Mouse (Mus musculus): ENCODE data around the gene Tceal3. TPM values are rescaled to one million over a fixed set of nuclear protein-coding genes. Genes with fewer than 3 reads are reported as not detected.
"Not testable (repeated sequence)": the region's sequence is repeated elsewhere in the genome, so short reads cannot be mapped to it uniquely, and the experiment has no call there.

Tceal3 gene
- polyA plus RNA-seq, 1 experiment = 0.42 TPM

GRCm38 (mm10) chrX:136607395-136607794 is 16.8 kb downstream of the Tceal3 start:
- WGBS = 79% methylated on average over 3 of the region's 3 CpGs
- Histone ChIP-seq H3K4me1 (ENCODE audit: control insufficient read depth, insufficient read depth, low read length) (no peaks in the 10 kb centered on the region), H3K4me3 (ENCODE audit: insufficient read depth, low read depth, low read length) (no peak overlapping the region), H3K27me3 (replicated peaks; ENCODE audit: control insufficient read depth, insufficient read depth, low read length) (no peaks in the 10 kb centered on the region), H3K27ac (ENCODE audit: insufficient read depth, low read depth, low read length) (no peak overlapping the region), H3K36me3 (ENCODE audit: control insufficient read depth, insufficient read depth, low read length) (no peaks in the 10 kb centered on the region)
- no peak for TF ChIP-seq CTCF (conservative IDR thresholded peaks at IDR 0.05; ENCODE audit: insufficient read depth, insufficient read length, low read depth, low read length)
- no peak for TF ChIP-seq POLR2A (IDR thresholded peaks at IDR 0.05; ENCODE audit: low read depth, low read length)
- no peak for DNase-seq

- WGBS = 50% methylated on average over 3 of the region's 3 CpGs
- no peaks in the 10 kb centered on the region for H3K36me3 ChIP-seq (ENCODE audit: control insufficient read depth, insufficient read depth, low read length)
- H3K27ac ChIP-seq (ENCODE audit: insufficient read depth, low read depth, low read length) = no peak overlapping the region
- DNase-seq = no peak
- H3K4me3 ChIP-seq (ENCODE audit: insufficient read depth, low read depth, low read length) = no peak overlapping the region
- TF ChIP-seq POLR2A (IDR thresholded peaks at IDR 0.05; ENCODE audit: low read depth, low read length) (no peak), CTCF (conservative IDR thresholded peaks at IDR 0.05; ENCODE audit: insufficient read depth, insufficient read length, low read depth, low read length) (no peak)
- no peaks in the 10 kb centered on the region for H3K27me3 ChIP-seq (replicated peaks; ENCODE audit: control insufficient read depth, insufficient read depth, low read length)
- no peaks in the 10 kb centered on the region for H3K4me1 ChIP-seq (ENCODE audit: control insufficient read depth, insufficient read depth, low read length)
Observed at GRCm38 (mm10) chrX:136611346-136611745, 20.7 kb downstream of the Tceal3 start.

- not testable (repeated sequence) for H3K27ac ChIP-seq (ENCODE audit: insufficient read depth, low read depth, low read length); H3K4me1 ChIP-seq (ENCODE audit: control insufficient read depth, insufficient read depth, low read length); H3K4me3 ChIP-seq (ENCODE audit: insufficient read depth, low read depth, low read length); H3K36me3 ChIP-seq (ENCODE audit: control insufficient read depth, insufficient read depth, low read length); H3K27me3 ChIP-seq (replicated peaks; ENCODE audit: control insufficient read depth, insufficient read depth, low read length); DNase-seq
- 32% methylated on average over 3 of the region's 3 CpGs for WGBS
Observed at GRCm38 (mm10) chrX:136615889-136616288, 25.2 kb downstream of the Tceal3 start.

DNA sequence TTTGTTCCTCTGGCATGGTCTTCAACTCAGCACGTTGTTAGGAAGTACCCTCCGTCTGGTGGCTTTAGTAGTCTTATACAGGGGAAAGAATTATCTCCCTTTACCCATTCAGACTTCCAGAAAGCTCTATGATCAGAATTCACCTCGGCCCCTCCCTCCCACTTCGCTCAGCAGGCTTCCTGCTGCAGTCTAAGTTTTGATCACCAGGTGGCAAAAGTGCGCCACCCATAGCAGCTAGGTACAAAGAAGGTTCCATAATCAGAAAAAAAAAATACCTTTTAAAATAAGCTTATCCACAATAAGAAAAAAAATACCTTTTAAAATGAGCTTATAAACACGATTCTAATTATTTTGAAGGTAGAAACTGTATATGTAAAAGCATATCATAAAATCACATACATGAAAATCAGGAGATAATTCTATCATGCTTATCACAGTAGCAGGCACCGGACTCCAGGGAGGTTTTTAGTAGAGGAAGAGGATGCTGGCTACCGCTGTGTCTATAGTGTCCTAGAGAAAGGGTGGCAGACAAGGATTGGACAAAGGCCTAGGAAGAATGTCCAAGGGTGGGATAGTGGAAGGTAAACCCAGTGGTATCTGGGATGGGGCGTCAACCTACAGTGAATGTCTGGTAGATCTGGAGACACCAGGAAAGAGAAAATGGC is 34.4 kb downstream of the Tceal3 start:
- Histone ChIP-seq H3K36me3 (ENCODE audit: control insufficient read depth, insufficient read depth, low read length) (no peaks in the 10 kb centered on the region), H3K4me3 (ENCODE audit: insufficient read depth, low read depth, low read length) (no peak overlapping the region), H3K27me3 (replicated peaks; ENCODE audit: control insufficient read depth, insufficient read depth, low read length) (no peaks in the 10 kb centered on the region), H3K27ac (ENCODE audit: insufficient read depth, low read depth, low read length) (no peak overlapping the region), H3K4me1 (ENCODE audit: control insufficient read depth, insufficient read depth, low read length) (no peaks in the 10 kb centered on the region)
- 38% methylated on average over 9 of the region's 9 CpGs for WGBS
- DNase-seq = peak; percentile 12
- TF ChIP-seq POLR2A (IDR thresholded peaks at IDR 0.05; ENCODE audit: low read depth, low read length) (no peak), CTCF (conservative IDR thresholded peaks at IDR 0.05; ENCODE audit: insufficient read depth, insufficient read length, low read depth, low read length) (peak; percentile 52)

DNA sequence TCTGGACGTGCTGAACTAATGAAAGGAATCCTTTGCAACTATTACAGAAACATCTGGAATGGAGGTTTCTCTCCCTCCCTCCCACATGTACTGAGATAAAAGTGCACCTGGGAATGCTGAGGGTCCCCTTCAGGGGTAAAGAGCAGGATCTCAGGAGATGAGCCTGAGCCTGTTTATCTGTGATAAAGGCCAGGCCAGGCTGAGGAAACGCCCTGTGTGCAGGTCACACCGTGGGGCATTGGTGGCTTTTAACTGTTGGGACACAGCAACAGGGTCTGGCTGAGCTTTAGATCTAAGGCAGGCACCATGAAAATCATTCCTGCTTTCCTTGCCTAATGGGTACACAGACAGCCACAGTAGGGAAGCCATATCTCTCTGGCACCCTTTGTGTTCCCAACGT is 35.3 kb downstream of the Tceal3 start:
- DNase-seq = no peak
- no peak overlapping the region for H3K4me3 ChIP-seq (ENCODE audit: insufficient read depth, low read depth, low read length)
- H3K27me3 ChIP-seq (replicated peaks; ENCODE audit: control insufficient read depth, insufficient read depth, low read length) = no peaks in the 10 kb centered on the region
- 61% methylated on average over 4 of the region's 4 CpGs for WGBS
- no peaks in the 10 kb centered on the region for H3K4me1 ChIP-seq (ENCODE audit: control insufficient read depth, insufficient read depth, low read length)
- H3K36me3 ChIP-seq (ENCODE audit: control insufficient read depth, insufficient read depth, low read length) = no peaks in the 10 kb centered on the region
- no peak for TF ChIP-seq CTCF (conservative IDR thresholded peaks at IDR 0.05; ENCODE audit: insufficient read depth, insufficient read length, low read depth, low read length)
- TF ChIP-seq POLR2A (IDR thresholded peaks at IDR 0.05; ENCODE audit: low read depth, low read length) = no peak
- no peak overlapping the region for H3K27ac ChIP-seq (ENCODE audit: insufficient read depth, low read depth, low read length)

DNA sequence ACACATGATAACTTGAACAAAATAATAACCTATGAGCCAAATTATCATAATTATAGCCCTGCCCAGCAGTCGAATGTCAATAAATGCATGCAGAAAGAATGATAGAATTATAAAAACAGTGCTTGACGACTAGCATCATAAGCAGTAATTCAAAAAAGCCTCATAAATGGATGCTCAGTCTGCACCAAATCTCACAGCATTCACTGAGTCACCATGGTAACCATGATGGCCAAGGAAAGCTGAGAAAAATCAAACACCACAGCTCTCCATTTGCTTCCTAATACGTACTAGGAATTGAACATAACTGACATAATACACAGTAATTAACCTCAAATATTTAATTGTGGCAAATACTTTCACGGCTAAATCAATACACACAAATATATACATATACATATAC is 44.5 kb downstream of the Tceal3 start:
- TF ChIP-seq CTCF (conservative IDR thresholded peaks at IDR 0.05; ENCODE audit: insufficient read depth, insufficient read length, low read depth, low read length) (no peak), POLR2A (IDR thresholded peaks at IDR 0.05; ENCODE audit: low read depth, low read length) (no peak)
- Histone ChIP-seq H3K4me3 (ENCODE audit: insufficient read depth, low read depth, low read length) (no peak overlapping the region), H3K4me1 (ENCODE audit: control insufficient read depth, insufficient read depth, low read length) (no peaks in the 10 kb centered on the region), H3K27ac (ENCODE audit: insufficient read depth, low read depth, low read length) (no peak overlapping the region), H3K27me3 (replicated peaks; ENCODE audit: control insufficient read depth, insufficient read depth, low read length) (no peaks in the 10 kb centered on the region), H3K36me3 (ENCODE audit: control insufficient read depth, insufficient read depth, low read length) (no peaks in the 10 kb centered on the region)
- DNase-seq = no peak
- 82% methylated on average over 4 of the region's 4 CpGs for WGBS

DNA sequence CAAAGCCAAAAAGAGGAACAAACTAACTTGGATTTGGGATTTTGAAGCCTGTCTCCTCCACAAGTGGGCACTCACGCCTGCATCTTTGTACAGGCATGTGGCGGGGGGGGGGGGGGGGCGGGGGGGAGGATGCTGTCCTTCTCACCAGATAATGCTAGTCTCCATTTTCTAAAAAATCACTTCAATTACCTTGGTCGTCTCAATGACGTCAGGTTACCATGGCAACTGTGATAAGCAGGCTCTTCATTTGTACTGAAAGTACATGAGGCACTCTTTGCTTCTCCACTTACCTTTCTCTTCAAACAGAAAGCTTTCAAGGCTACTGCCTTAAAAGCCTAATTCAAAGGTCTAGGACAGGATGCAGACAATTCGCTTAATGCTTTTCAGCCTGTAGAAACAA is 49.1 kb downstream of the Tceal3 start:
- H3K27me3 ChIP-seq (replicated peaks; ENCODE audit: control insufficient read depth, insufficient read depth, low read length) = no peaks in the 10 kb centered on the region
- DNase-seq = no peak
- TF ChIP-seq POLR2A (IDR thresholded peaks at IDR 0.05; ENCODE audit: low read depth, low read length) (no peak), CTCF (conservative IDR thresholded peaks at IDR 0.05; ENCODE audit: insufficient read depth, insufficient read length, low read depth, low read length) (no peak)
- H3K4me1 ChIP-seq (ENCODE audit: control insufficient read depth, insufficient read depth, low read length) = no peaks in the 10 kb centered on the region
- no peak overlapping the region for H3K27ac ChIP-seq (ENCODE audit: insufficient read depth, low read depth, low read length)
- WGBS = 30% methylated on average over 6 of the region's 6 CpGs
- no peaks in the 10 kb centered on the region for H3K36me3 ChIP-seq (ENCODE audit: control insufficient read depth, insufficient read depth, low read length)
- no peak overlapping the region for H3K4me3 ChIP-seq (ENCODE audit: insufficient read depth, low read depth, low read length)

DNA sequence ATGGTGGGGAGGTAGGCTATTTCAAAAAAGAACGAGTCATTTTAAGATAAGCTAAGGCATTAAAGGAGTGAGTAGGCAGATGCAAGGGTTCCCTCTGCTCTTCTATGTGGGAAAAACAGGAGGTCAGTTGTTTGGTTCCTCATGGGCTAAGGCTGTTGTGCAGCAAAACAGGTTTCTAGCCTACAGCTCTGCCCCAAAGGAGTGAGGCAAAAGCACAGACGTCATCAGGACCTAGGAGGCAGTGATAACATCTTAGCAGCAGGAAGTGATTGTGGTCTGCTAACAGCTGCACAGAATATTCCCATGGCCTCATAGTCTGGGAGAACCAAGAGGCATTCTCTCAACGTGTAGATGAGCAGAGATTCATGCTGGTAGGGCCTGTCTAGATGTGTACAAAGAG is 55.2 kb downstream of the Tceal3 start:
- not testable (repeated sequence) for H3K36me3 ChIP-seq (ENCODE audit: control insufficient read depth, insufficient read depth, low read length); H3K4me1 ChIP-seq (ENCODE audit: control insufficient read depth, insufficient read depth, low read length); H3K4me3 ChIP-seq (ENCODE audit: insufficient read depth, low read depth, low read length); H3K27ac ChIP-seq (ENCODE audit: insufficient read depth, low read depth, low read length); H3K27me3 ChIP-seq (replicated peaks; ENCODE audit: control insufficient read depth, insufficient read depth, low read length); DNase-seq
- WGBS = 38% methylated on average over 3 of the region's 3 CpGs

Data from kidney, adult 2 months (tissue).